Mouse (Mus musculus): ENCODE results near the gene Trim21.

GRCm38 (mm10) chr7:102549570-102549969 lies 15.7 kb downstream of the Trim21 start, which contains the start of gene Olfr549:
- no peak for TF ChIP-seq CTCF (IDR thresholded peaks at IDR 0.05; ENCODE audit: low read depth, low read length)
- no peak for TF ChIP-seq EP300 (IDR thresholded peaks at IDR 0.05; ENCODE audit: insufficient read depth, low read depth, low read length)
